Mouse (Mus musculus) hindbrain, embryonic 13.5 days (tissue): Measurements from ENCODE around the gene Vash1. TPM values are rescaled to one million over a fixed set of nuclear protein-coding genes. Genes with fewer than 3 reads are reported as not detected.

ENCODE experiments used
- ATAC-seq: fragments of 200-750 bp; cut with Nextera tagmentation; 2 replicates; pipeline ENCODE4 v1.8.0; 2017; ENCODE audit warnings: moderate TSS enrichment; ENCODE audit not compliant: low FRiP score
- H3K27ac ChIP-seq: fragments of 300-500 bp; sonication (generic); 2 replicates; pipeline ENCODE4 v1.5.1; 2015; ENCODE audit warnings: inconsistent platforms, mild to moderate bottlenecking, moderate library complexity
- H3K27me3 ChIP-seq: fragments of 300-500 bp; sonication (generic); 2 replicates; pipeline ENCODE4 v1.6.1; 2015; ENCODE audit warnings: mild to moderate bottlenecking, inconsistent platforms
- H3K36me3 ChIP-seq: fragments of 300-500 bp; sonication (generic); 2 replicates; pipeline ENCODE4 v1.6.1; 2015; ENCODE audit warnings: mild to moderate bottlenecking, inconsistent platforms
- H3K4me1 ChIP-seq: fragments of 300-500 bp; sonication (generic); replicated peaks from 2 replicates; pipeline ENCODE4 v1.6.1; 2015; ENCODE audit warnings: inconsistent platforms
- H3K4me2 ChIP-seq: fragments of 300-500 bp; sonication (generic); 2 replicates; pipeline ENCODE4 v1.6.1; 2015; ENCODE audit warnings: inconsistent platforms, mild to moderate bottlenecking, moderate library complexity
- H3K4me3 ChIP-seq: fragments of 300-500 bp; sonication (generic); 2 replicates; pipeline ENCODE4 v1.5.1; 2015; ENCODE audit warnings: mild to moderate bottlenecking, inconsistent platforms
- H3K9ac ChIP-seq: fragments of 300-500 bp; sonication (generic); 2 replicates; pipeline ENCODE4 v1.6.1; 2015; ENCODE audit warnings: mild to moderate bottlenecking, inconsistent platforms
- H3K9me3 ChIP-seq: fragments of 300-500 bp; sonication (generic); 2 replicates; pipeline ENCODE4 v1.6.1; 2016; ENCODE audit warnings: inconsistent platforms
- WGBS: fragments of 180-500 bp; shearing (Covaris S2); methylation state at CpG from one replicate; pipeline ENCODE4 v1.1.7; 2015; 5-methylcytosine and 5-hydroxymethylcytosine counted together
- polyA plus RNA-seq: library from polyadenylated mRNA; unstranded; fragments of >200 nt; fragmentation: Nextera tagmentation; extraction: Ambion mirVana; gene quantifications from 2 replicates; pipeline ENCODE4 v1.2.1, GENCODE M21; 2015

Gene Vash1
- polyA plus RNA-seq, 1 experiment from 2014 or later, result 35.1 TPM

DNA sequence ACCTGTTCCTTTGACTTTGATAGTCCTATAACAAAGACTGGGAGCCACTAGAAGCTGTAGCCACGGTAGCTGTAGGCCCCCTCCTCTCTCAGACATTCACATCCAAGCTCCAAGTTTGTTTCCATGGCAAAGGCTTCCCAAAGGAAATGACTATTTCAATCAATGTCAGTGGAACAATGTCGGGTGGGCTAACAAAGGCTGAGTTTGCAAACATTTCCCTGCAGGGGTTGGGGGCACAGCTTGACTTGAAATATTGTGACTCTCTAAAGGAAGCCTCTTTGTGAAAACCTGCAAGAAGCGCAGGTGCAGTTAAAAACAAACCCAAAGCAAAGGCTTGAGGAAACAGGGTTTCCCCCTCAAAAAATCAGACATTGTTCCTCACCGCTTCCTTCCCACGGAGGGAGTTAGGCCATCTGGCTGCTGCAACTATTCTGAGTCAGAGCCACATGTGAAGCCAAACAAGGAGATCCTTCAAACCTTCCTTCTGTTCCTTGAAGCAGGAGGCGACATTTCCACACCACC, 19.0 kb upstream of the Vash1 start:
- no peaks in the 10 kb centered on the region for H3K9me3 ChIP-seq
- H3K4me1 ChIP-seq, result peaks cover 21% of the 10 kb centered on the region
- 10% methylated on average over 6 of the region's 6 CpGs for WGBS
- H3K4me2 ChIP-seq, result no peak overlapping the region
- H3K9ac ChIP-seq, result peak overlapping the region; percentile 30; the same call in 1 of the 2 replicates
- peak; percentile 83 for ATAC-seq
- no peaks in the 10 kb centered on the region for H3K36me3 ChIP-seq
- peak overlapping the region; percentile 84 for H3K27ac ChIP-seq
- no peaks in the 10 kb centered on the region for H3K27me3 ChIP-seq
- no peak overlapping the region for H3K4me3 ChIP-seq

DNA sequence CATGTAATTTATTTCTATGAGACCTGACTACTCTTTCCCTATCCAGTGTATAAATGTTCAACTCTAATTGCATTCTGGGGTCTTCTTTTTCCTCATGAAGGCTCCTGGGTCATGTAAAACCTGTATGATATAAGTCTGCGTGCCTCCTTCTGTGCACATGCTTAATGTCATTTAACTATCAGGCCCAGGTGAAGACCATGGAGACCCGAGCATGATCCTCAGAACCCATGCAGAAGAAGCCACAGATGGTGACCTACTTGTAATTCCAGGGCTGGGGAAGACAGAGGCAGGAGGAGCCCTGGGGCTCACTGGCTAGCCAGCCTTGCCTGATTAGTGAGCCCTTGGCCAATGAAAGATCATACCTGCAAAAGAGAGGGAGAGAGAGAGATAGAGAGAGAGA, 18.0 kb upstream of the Vash1 start:
- no peak overlapping the region for H3K4me3 ChIP-seq
- WGBS, result 75% methylated on average over 2 of the region's 2 CpGs

DNA sequence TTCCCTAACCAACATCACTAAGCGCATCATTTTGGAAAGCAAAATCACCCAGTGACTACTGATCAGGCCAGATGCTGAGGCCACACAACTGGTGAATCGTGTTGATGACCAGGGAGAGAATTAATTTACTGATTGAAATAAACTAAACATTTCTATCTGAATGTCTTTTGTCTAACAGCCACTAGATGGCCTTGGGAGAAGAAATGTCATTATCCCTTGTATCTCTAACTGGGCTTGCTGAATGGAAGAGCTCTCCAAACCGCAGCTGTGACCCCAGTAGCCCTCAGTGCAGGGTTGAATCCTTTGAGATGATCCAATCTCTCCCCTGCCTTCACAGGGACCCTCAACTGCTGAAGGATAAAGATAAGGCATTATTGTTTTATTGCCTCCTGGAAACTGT, 12.8 kb upstream of the Vash1 start:
- Histone ChIP-seq H3K4me1 (peaks cover 1% of the 10 kb centered on the region; the same call in 1 of the 2 replicates), H3K36me3 (no peaks in the 10 kb centered on the region), H3K27ac (no peak overlapping the region), H3K9me3 (no peaks in the 10 kb centered on the region), H3K4me3 (no peak overlapping the region), H3K4me2 (no peak overlapping the region), H3K27me3 (no peaks in the 10 kb centered on the region), H3K9ac (no peak overlapping the region)
- no peak for ATAC-seq
- WGBS, result 64% methylated on average over 3 of the region's 3 CpGs

More for the DNA sequence above, 18.0 kb upstream of the Vash1 start:
- no peaks in the 10 kb centered on the region for H3K9me3 ChIP-seq
- H3K9ac ChIP-seq, result no peak overlapping the region
- H3K4me2 ChIP-seq, result no peak overlapping the region
- H3K27ac ChIP-seq, result no peak overlapping the region
- H3K4me1 ChIP-seq, result peaks cover 21% of the 10 kb centered on the region
- H3K36me3 ChIP-seq, result no peaks in the 10 kb centered on the region
- no peaks in the 10 kb centered on the region for H3K27me3 ChIP-seq
- no peak for ATAC-seq

DNA sequence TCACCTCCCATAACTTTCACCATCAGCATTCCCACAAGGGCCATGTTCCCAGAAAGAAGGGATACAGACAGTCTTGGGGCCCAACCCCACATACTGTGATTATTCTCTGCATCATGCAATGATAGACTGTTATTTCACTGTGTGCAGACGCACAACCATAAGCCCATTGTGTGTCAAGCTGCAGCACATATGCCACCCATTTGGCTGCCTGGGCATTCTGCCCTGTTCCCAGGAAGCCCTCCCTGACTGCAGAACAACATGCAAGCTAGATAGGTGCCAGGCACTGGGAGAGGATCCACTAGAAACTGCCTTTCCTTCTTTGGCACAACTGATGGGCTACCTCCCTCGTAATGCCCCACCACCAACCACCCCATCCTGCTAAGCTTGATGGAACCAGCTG, 10.1 kb upstream of the Vash1 start:
- ATAC-seq, result no peak
- 92% methylated on average over 2 of the region's 2 CpGs for WGBS
- no peak overlapping the region for H3K4me3 ChIP-seq

DNA sequence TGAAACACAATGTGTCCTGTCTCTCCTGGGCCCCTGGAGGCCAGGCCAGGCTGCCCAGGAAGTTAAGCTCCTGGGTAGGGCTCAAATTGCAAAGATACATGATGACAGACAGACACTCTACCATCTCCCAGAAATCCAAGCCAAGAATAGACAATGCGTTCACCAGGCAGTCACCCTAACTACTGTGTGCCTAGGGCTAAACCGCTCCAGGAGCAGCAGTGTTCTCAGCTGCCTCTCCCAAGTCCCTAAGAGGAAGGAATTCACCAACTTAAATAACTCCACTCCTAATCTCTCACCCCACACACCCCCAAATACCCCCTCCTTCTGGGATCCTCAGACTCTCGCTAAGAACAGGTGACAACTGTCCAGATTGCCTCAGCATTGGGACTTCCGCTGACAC, 6.4 kb upstream of the Vash1 start:
- H3K9ac ChIP-seq, result no peak overlapping the region
- H3K27me3 ChIP-seq, result no peaks in the 10 kb centered on the region
- no peak for ATAC-seq
- no peak overlapping the region for H3K4me2 ChIP-seq
- H3K36me3 ChIP-seq, result no peaks in the 10 kb centered on the region
- no peak overlapping the region for H3K4me3 ChIP-seq
- H3K4me1 ChIP-seq, result no peaks in the 10 kb centered on the region
- H3K27ac ChIP-seq, result no peak overlapping the region
- WGBS, result 84% methylated on average over 4 of the region's 4 CpGs
- no peaks in the 10 kb centered on the region for H3K9me3 ChIP-seq

More for the DNA sequence above, 10.1 kb upstream of the Vash1 start:
- H3K27me3 ChIP-seq, result no peaks in the 10 kb centered on the region
- no peaks in the 10 kb centered on the region for H3K4me1 ChIP-seq
- no peaks in the 10 kb centered on the region for H3K9me3 ChIP-seq
- no peak overlapping the region for H3K4me2 ChIP-seq
- H3K27ac ChIP-seq, result no peak overlapping the region
- H3K9ac ChIP-seq, result no peak overlapping the region
- H3K36me3 ChIP-seq, result no peaks in the 10 kb centered on the region

DNA sequence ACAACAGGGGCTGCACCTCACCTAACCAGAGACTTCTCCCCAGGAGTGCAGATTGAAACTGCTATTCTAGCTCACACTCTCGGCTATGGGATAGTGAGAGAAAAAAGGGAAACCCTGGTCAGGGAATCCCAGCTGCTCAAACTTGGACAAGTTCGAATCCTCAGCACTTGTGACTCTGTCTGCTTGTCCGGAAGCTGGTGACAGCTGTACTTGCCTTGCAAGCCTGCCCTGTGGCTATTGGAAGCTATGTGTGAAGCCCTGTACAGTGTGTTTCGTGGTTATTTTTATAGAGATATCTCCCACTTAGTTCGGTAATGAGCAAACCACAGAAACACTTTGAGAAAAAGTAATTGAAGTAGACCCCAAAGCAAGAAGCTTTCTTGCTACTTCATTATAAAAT, 6.0 kb upstream of the Vash1 start:
- H3K4me2 ChIP-seq, result no peak overlapping the region
- WGBS, result 86% methylated on average over 5 of the region's 5 CpGs
- no peaks in the 10 kb centered on the region for H3K4me1 ChIP-seq
- ATAC-seq, result no peak
- no peak overlapping the region for H3K9ac ChIP-seq
- no peak overlapping the region for H3K4me3 ChIP-seq
- H3K27ac ChIP-seq, result no peak overlapping the region
- no peaks in the 10 kb centered on the region for H3K27me3 ChIP-seq
- no peaks in the 10 kb centered on the region for H3K9me3 ChIP-seq
- H3K36me3 ChIP-seq, result no peaks in the 10 kb centered on the region

DNA sequence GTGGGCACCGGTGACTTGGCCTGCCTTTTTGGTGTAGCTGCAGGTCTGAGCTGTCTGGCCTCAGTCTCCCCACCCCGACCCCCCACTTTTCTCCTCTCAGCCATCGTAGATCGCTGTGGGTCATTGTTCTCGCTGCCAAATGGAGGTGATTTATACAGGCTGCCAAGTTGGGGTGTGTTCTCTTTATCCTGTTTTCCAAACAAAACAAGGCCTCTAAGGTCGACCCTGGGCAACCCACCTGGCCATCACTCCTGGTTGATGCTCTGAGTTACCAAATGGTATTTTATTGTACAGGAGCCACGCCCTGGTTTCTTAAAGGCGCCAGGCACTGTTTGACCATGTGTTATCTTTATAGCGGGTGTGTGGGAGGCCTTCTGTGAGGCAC, 1.0 kb downstream of the Vash1 start:
- Histone ChIP-seq H3K36me3 (peaks cover 5% of the 10 kb centered on the region), H3K27ac (peak overlapping the region; percentile 98), H3K4me1 (peaks cover 43% of the 10 kb centered on the region), H3K27me3 (no peaks in the 10 kb centered on the region), H3K4me2 (peak overlapping the region; percentile 92), H3K9me3 (no peaks in the 10 kb centered on the region), H3K4me3 (peak overlapping the region; percentile 99), H3K9ac (peak overlapping the region; percentile 100)
- ATAC-seq, result peak; percentile 21; the same call in 1 of the 2 replicates
- 2% methylated on average over 9 of the region's 9 CpGs for WGBS

DNA sequence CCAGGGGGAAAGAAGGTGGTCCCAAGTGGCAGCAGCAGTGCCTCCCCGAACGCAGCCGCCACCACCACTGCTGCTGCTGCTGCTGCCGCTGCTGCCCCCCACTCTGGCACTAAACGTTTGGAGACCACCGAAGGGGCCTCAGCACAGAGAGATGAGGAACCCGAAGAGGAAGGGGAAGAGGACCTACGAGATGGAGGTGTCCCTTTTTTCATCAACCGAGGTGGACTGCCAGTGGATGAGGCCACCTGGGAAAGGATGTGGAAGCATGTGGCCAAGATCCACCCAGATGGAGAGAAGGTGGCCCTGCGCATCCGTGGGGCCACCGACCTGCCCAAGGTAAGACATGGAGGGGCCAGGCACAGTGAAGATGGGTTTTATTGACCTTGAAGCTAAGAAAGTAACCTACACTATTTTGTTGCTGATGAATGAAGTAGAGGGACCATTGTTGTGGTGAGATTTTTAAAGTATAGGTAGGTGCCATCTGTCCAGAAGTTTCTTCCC, 1.5 kb downstream of the Vash1 start:
- peak overlapping the region; percentile 99 for H3K4me3 ChIP-seq
- H3K4me2 ChIP-seq, result peak overlapping the region; percentile 92
- peak overlapping the region; percentile 98 for H3K27ac ChIP-seq
- H3K36me3 ChIP-seq, result peaks cover 5% of the 10 kb centered on the region
- 23% methylated on average over 12 of the region's 12 CpGs for WGBS
- peak overlapping the region; percentile 100 for H3K9ac ChIP-seq
- peaks cover 48% of the 10 kb centered on the region for H3K4me1 ChIP-seq
- no peak for ATAC-seq
- no peaks in the 10 kb centered on the region for H3K9me3 ChIP-seq
- H3K27me3 ChIP-seq, result no peaks in the 10 kb centered on the region

DNA sequence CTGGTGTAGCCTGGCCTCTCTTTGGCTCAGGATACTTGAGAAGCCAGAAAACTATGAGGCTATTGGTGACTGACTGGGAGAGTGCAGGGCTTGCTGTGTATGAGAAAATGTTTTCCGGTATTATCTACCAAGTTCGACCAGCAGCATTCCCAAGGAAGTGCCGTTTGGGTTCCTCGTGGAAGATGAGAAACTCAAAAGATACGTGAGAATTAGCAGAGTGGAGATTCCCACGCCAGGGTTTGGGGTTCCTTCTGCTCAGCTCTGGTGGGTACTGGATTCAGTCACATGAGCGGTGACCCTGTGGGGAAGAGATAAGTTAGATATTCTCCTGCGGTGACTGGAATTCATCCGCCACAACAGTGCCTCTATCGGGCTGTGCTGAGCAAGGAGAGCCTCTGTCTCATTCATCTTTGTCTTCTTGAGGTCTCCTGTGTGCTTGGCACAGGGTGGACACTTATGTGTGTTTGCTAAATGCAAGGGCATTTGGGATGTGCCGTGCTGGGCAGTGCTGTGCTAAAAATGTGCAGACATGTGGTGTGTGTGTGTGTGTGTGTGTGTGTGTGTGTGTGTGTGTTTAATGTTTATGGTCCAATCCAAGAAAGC, 2.2 kb downstream of the Vash1 start:
- no peak for ATAC-seq
- Histone ChIP-seq H3K4me3 (peak overlapping the region; percentile 99), H3K27ac (peak overlapping the region; percentile 98), H3K4me2 (peak overlapping the region; percentile 92), H3K4me1 (peaks cover 54% of the 10 kb centered on the region), H3K36me3 (peaks cover 9% of the 10 kb centered on the region), H3K9ac (peak overlapping the region; percentile 100), H3K27me3 (no peaks in the 10 kb centered on the region), H3K9me3 (no peaks in the 10 kb centered on the region)
- 23% methylated on average over 11 of the region's 11 CpGs for WGBS

DNA sequence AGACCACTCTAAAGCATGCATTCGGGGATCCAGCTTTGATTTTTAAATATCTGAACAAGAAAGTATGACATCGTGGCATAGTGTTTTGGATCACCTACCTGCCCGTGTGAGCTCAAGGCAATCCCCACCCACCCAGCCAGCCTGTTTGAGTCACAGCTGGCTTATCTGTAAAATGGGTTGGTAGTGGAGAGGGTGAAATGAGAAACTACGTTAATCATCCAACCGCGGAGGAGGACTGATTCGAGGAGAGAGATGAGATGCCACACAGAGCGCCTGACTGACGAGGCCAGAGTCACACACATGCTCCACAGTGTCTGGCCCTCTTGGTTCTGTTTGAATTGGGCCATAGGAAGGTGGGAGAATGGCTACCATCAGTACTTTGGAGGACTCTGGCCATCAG, 3.1 kb downstream of the Vash1 start:
- Histone ChIP-seq H3K4me2 (peak overlapping the region; percentile 92), H3K4me1 (peaks cover 58% of the 10 kb centered on the region), H3K9ac (peak overlapping the region; percentile 60), H3K27me3 (no peaks in the 10 kb centered on the region), H3K36me3 (peaks cover 17% of the 10 kb centered on the region), H3K4me3 (peak overlapping the region; percentile 99), H3K9me3 (no peaks in the 10 kb centered on the region), H3K27ac (no peak overlapping the region; the same call in 1 of the 2 replicates)
- ATAC-seq, result no peak
- WGBS, result 82% methylated on average over 9 of the region's 9 CpGs

DNA sequence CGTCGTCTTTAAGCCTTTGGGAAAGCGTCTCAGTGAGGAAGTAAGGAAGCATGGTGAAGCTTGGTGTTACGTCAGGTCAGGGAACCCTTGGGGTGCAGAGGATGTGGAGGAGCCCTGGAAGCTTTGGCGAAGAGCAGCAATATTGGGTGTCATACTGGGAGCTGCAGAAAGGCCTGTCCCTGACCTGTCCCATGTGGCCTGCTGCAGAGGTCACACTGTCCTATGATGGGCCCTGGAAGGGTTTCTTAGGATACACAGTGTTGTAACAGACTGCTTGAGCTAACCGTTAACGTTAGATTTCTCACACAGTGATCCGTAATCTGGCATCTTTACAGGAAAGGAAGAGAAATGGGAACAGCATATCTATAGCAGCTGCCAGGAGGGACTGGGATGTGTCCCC, 3.7 kb downstream of the Vash1 start:
- 75% methylated on average over 8 of the region's 8 CpGs for WGBS
- no peak for ATAC-seq

DNA sequence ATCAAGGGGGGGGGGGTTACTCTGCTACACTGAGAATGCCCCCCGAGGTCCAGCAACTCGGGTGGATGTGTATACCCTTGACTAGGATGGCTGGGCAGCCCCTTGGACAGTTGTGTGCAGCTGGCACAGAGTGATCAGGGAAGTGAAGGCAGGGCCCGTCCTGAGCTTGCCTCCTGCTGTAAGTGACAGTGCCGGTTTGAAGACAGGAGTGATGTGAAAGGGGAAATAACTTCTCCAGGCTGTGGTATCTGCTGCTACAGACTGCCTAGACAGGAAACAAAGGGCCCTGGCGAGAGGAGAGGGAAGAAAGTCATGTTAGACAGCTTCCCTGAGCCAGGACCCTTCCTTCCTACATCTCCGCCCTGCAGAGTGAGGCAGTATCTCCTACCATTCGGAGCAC, 5.2 kb downstream of the Vash1 start:
- Histone ChIP-seq H3K9ac (0 out of 2 replicates have a peak overlapping the region, but pooled peaks have one; percentile 60), H3K4me2 (peak overlapping the region; percentile 92), H3K27me3 (no peaks in the 10 kb centered on the region), H3K9me3 (no peaks in the 10 kb centered on the region), H3K4me3 (no peak overlapping the region), H3K27ac (0 out of 2 replicates have a peak overlapping the region, but pooled peaks have one; percentile 0), H3K36me3 (peaks cover 38% of the 10 kb centered on the region), H3K4me1 (peaks cover 65% of the 10 kb centered on the region)
- 74% methylated on average over 7 of the region's 7 CpGs for WGBS
- ATAC-seq, result no peak

More for the DNA sequence above, 3.7 kb downstream of the Vash1 start:
- Histone ChIP-seq H3K4me3 (peak overlapping the region; percentile 99), H3K27ac (no peak overlapping the region), H3K4me1 (peaks cover 63% of the 10 kb centered on the region), H3K9ac (peak overlapping the region; percentile 60), H3K36me3 (peaks cover 23% of the 10 kb centered on the region), H3K9me3 (no peaks in the 10 kb centered on the region), H3K27me3 (no peaks in the 10 kb centered on the region), H3K4me2 (peak overlapping the region; percentile 92)

DNA sequence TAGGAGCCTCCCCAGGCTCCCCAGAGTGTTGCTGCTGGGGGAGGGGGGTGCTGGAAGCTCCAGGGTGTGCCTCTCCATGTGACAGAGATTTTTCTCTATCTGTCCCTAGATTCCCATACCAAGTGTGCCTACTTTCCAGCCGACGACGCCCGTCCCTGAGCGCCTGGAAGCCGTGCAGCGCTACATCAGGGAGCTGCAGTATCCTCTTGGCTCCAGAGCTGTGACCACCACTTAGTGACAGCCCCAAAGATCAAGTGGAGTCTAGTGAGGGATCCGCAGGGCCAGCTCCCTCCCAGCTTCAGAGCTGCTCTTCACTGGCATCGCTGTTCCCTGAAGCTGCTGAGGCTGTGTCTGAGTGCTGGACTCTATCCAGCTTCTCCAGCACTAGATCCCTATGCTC, 6.8 kb downstream of the Vash1 start:
- Histone ChIP-seq H3K27me3 (no peaks in the 10 kb centered on the region), H3K36me3 (peaks cover 52% of the 10 kb centered on the region), H3K4me3 (no peak overlapping the region), H3K9me3 (no peaks in the 10 kb centered on the region), H3K4me1 (peaks cover 62% of the 10 kb centered on the region), H3K4me2 (no peak overlapping the region), H3K9ac (peak overlapping the region; percentile 51; the same call in 1 of the 2 replicates), H3K27ac (peak overlapping the region; percentile 48)
- no peak for ATAC-seq
- WGBS, result 70% methylated on average over 9 of the region's 9 CpGs
